Mouse (Mus musculus): Measurements from ENCODE around the gene Tmem106c.

The Tmem106c gene

GRCm38 (mm10) chr15:97963989-97964835 is at the start of gene Tmem106c:
Tmem106c (plus strand) TSS chr15:97964200.
- DNase-seq: peak; percentile 92

- no peak for DNase-seq
Measured at GRCm38 (mm10) chr15:97914331-97914747, 49.7 kb upstream of the Tmem106c start.

- DNase-seq: no peak
Measured at GRCm38 (mm10) chr15:97917994-97918393, 46.0 kb upstream of the Tmem106c start.

- no peak for DNase-seq
Measured at GRCm38 (mm10) chr15:97919217-97919616, 44.8 kb upstream of the Tmem106c start.

DNA sequence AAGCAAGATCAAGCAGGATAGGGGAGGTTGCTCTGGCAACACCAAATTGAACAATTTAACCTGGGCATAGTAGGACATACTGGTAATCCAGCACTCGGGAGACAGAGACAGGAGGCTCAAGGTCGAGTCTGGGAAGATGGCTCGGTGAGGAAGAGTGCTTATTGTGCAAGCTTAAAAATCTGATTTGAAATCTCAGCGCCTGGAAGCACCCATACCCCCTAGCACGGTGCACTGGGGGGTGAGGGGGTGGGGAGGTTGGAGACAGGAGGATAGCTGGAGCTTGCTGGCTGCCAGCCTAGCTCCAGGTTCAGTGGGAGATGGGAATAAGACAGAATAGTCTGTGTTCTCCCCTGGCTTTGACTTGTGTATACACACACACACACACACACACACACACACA is 43.7 kb upstream of the Tmem106c start:
- DNase-seq: no peak

DNA sequence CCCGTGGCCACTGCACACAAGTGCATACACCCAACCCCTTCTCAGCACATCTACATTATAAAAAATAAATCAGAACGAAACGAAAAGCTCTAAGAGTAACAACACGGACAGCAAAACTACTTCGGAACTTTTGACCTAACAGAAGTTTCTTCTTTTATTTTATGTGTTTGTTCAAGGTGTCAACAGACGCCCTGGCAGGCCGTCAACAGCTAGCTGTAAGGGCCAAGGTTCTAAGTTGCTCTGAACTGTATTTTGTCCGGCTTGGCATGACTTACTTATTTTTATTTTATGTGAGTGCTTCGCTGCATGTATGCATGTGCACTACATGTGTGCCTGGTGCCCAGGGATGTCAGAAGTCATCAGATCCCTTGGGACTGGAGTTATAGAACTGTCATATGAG is 42.2 kb upstream of the Tmem106c start:
- no peak for DNase-seq

- DNase-seq: no peak
Measured at GRCm38 (mm10) chr15:97922421-97922820, 41.6 kb upstream of the Tmem106c start.

- DNase-seq: no peak
Measured at GRCm38 (mm10) chr15:97927018-97927417, 37.0 kb upstream of the Tmem106c start.

DNA sequence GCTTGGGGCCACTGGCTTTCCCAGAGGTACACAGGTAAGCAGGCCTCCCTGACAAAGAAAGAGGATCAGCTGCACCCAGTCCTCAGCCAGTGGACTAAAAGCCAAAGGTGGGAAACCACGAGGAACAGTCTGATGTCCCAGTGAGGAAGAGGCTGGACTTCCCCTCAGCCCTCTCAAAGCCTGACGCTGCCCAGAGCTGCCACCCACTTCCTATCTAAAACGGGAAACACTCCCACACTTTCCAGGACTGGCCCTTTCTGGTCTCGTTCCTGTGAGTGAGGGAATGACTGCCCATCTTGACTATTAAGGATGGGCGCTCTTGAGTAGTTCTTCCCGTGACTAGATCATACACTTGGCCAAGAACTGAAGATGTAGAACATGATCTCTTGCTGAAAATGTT is 36.2 kb upstream of the Tmem106c start:
- no peak for DNase-seq

DNA sequence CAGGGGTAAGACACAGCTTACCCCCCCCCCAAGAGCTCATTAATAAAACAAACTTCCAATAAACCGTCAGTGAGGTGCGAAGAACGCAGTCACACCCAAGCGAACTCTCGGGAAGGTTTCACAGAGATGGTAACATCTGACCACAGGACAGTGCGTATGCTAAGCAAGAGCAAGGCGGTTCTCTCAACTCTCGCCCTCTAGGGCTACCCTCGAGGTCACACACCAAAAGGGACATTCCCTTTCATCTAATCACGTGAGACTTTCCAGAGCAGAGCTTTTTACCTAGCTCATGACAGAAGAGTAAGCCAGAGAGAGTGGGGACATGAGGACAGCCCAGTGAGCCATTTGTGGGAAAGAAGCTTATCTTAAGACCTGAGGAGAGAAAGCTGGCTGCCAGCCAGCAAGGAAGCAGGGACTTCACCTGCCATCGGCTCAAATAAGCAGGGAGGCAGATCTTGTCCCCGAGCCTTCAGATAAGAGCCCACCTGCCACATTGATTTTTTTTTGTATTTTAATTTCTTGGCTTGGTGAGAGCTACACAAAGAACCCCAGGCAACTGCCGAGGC is 34.7 kb upstream of the Tmem106c start:
- DNase-seq: no peak

DNA sequence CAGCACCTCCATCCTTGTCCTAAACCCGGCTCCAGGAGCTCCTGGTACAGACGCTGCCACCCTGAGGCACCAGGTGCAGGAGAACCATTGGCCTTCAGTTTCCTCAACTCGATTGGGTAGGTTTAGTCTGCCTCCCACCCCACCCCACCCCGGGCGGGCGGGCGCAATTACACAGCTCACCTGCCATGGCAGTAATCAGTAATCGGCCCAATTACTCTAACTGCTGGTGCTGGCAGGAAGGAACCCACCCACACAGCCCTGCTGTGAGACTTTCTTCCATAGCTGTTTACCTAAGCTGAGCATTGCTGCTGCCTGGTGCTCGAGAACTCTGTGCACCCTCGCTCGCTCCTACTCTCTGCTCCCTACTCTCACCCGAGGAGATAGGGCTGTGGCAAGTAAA is 31.6 kb upstream of the Tmem106c start:
- no peak for DNase-seq

- DNase-seq: no peak
Measured at GRCm38 (mm10) chr15:97938580-97938979, 25.4 kb upstream of the Tmem106c start.

DNA sequence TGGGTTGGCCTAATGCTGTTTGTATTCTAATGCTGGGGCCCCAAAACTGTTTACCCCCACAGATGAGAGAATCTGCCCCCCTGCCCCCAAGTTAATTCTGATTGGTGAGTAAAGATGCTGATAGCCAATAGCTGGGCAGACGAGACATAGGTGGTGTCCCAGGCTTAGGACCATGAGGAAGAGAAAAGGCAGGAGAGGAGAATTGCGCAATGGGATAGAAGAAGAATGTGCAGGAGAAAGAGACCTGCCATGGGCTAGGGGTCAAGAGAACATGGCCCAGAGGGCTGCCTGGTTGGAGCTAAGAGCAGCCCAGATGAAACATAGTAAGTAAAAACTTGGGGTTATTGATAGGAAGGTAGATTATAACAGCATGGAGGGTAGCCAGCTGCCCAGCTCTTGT is 23.9 kb upstream of the Tmem106c start:
- no peak for DNase-seq

- no peak for DNase-seq
Measured at GRCm38 (mm10) chr15:97941306-97941705, 22.7 kb upstream of the Tmem106c start.

GRCm38 (mm10) chr15:97942538-97942937 is 21.5 kb upstream of the Tmem106c start:
- DNase-seq: no peak

DNA sequence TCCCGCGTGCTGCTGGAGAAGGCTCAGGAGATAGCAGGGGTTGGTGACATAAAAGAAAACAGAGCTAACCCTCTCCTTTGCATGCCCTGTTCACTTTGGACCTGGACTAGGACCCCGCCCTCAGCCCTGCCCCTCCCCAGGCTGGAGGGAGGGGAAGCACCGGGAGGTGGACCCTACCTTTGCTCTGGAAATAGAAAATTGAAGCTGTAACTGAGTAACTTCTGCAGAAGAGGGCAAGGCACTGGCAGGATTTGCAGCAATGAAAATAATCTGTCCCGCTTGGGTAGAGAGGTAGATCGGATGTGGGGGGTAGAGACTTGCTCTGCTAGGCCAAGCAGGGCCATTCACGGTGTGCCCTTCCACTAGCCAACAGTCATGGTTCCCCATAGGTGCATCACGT is 20.6 kb upstream of the Tmem106c start:
- no peak for DNase-seq

GRCm38 (mm10) chr15:97944919-97945574 is 19.0 kb upstream of the Tmem106c start:
- DNase-seq: no peak

DNA sequence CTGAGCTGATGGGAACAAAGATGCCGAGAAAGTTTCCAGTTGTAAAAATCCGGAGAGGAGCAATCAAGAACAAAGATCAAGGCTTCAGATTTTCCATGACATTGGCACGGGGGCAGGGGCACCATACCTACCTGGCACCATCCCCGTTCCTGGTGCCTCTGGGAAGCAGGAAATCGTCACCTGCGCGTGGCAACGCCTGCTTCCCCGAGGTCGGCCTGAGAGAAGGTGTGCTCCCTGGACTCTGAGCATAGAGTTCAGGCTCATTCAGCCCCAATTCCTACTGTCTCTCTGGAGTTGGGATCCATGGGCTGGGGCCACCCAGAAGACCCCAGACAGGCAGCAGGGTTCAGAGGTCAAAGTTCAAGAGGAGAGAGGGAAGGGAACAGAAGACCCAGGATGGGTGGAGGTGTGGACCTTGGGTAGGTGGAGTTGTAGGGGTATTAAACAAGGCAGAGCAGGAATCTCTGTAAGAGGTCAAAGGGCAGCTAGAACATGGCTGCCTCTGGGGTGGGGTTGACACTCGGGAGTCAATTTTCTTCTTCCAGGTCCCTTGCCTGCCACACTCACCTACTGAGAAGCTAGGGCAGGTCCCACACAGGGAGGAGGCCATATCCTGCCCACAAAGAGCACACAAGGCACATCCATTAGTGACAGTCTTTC is 18.2 kb upstream of the Tmem106c start:
- DNase-seq: no peak

- DNase-seq: no peak
Measured at GRCm38 (mm10) chr15:97948720-97949119, 15.3 kb upstream of the Tmem106c start.

GRCm38 (mm10) chr15:97949706-97950105 is 14.3 kb upstream of the Tmem106c start:
- no peak for DNase-seq

DNA sequence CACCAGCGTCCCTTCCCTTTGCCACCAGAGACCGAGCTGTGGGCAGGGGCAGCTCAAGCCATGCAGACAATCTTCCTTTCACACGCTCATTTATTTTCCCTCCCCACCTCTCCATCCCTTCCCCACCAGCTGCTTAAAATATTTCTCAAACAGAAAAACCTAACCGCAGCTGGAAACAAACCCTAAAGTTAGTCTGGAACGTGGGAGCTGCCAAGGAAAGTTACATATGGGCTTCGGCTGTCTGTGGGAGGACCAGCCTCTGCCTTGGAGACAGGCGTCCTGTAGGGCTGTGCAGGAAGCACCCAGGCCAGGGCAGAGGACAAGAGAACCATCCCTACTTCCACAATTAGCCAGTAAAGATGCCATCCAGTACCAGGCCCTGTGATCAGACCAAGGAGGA is 13.8 kb upstream of the Tmem106c start:
- peak; percentile 23 for DNase-seq

DNA sequence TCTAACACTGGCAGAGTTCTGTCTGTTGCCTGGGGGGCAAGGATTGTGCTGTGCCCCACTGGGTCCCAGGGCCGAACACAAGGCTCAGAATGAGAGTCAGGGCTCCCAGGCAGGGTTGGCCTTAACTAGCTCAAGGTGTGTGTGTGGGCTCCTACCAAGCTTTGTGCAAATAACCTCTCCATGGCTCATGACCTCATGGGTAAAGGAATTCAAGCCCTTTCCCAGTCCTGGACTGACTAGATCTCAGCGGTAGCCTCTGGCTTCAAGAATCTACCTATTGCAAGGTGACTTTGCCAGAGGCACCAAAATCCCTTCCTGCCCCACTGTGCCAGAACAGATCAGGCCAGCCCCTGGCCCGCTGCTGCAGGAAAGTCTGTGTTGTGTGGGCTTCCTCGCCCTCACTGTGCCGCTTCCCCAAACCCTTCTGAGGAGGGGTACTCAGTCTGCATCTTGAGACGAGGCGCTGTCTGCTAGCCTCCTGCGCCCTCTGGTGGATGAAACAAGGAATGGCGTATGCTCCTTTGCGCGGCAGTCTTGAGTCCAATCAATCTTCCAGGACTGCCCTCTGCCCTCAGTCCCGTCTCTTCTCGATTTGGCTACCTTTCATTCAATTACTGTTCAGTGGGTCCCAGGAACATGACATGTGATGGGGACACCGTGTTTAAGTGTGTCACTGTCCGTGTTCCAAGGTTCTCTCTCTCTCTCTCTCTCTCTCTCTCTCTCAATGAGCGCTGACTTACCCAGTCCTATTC is 11.7 kb upstream of the Tmem106c start:
- DNase-seq: peak; percentile 64

- no peak for DNase-seq
Measured at GRCm38 (mm10) chr15:97952889-97953189, 11.2 kb upstream of the Tmem106c start.

All from right cerebral cortex, postnatal 25 days (tissue).